Mouse (Mus musculus): ENCODE measurements around the gene Ppp1cc. TPM values are rescaled to one million over a fixed set of nuclear protein-coding genes. Genes with fewer than 3 reads are reported as not detected.
"Not testable (repeated sequence)": the region's sequence is repeated elsewhere in the genome, so short reads cannot be mapped to it uniquely, and the experiment has no call there.

The Ppp1cc gene
- polyA plus RNA-seq, 1 experiment from 2014 or later, result 209 TPM

DNA sequence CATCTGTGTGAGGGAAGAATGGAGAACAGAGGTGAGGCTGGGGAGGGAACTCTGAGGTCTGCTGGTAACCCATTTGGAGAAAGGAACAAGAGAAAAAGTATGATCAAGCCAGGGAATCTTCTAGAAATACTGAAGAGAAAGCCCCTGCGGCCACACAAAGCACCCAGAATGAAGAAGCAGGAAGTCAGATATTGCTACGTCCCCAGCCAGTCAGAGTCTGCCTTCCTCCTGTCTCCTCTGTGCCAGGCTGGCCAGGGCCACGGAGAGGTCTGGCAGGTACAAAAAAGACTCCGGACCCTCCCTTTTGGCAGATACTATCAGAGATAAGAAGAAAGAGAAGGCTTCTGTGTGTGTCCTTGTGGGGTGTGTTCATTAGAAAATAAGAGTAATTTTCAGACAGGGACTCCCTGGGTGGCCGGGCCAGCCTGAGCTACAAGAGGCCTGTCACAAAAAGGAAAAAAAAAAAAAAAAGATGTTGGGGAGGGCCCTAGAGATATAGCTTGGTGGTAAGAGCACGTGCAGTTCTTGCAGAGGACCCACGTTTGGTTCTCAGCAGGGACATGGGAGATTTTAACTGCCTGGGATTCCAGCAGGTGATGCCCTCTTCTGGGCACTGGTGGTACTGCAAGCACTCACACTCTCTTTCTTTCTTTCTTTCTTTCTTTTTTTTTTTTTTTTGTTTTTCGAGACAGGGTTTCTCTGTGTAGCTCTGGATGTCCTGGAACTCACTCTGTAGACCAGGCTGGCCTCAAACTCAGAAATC lies 15.7 kb upstream of the Ppp1cc start:
- ATAC-seq (ENCODE audit: low read depth), result no peak
- no peak overlapping the region for H3K27ac ChIP-seq (replicated peaks)
- H3K27me3 ChIP-seq, result no peaks in the 10 kb centered on the region
- H3K36me3 ChIP-seq, result no peaks in the 10 kb centered on the region
- WGBS, result 56% methylated on average over 8 of the region's 8 CpGs
- no peak overlapping the region for H3K4me2 ChIP-seq
- no peak overlapping the region for H3K4me3 ChIP-seq
- no peaks in the 10 kb centered on the region for H3K4me1 ChIP-seq (replicated peaks)
- no peak overlapping the region for H3K9ac ChIP-seq
- H3K9me3 ChIP-seq, result no peaks in the 10 kb centered on the region

DNA sequence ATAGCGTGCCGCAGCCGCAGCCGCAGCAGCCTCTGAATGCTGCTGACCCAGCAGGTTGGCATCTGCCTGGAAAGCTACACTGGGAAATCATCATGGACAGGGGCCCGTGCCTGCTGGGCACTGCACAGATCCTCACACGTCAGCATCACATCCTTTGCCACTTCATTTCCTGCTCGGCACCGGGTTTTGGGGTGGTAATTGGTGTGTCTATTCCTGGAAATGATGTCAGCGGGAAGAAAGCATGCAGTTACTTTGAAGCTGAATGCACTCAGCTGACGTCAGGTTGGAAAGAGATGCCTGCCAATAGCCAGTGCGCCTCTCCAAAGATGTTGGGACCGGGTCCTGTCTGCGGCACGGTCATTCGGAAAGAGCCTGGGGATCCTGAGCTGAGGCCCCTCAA lies 14.5 kb upstream of the Ppp1cc start:
- Histone ChIP-seq H3K27ac (replicated peaks) (no peak overlapping the region), H3K9me3 (no peaks in the 10 kb centered on the region), H3K4me3 (no peak overlapping the region), H3K4me2 (no peak overlapping the region), H3K27me3 (no peaks in the 10 kb centered on the region), H3K36me3 (no peaks in the 10 kb centered on the region), H3K4me1 (replicated peaks) (no peaks in the 10 kb centered on the region), H3K9ac (no peak overlapping the region)
- 85% methylated on average over 15 of the region's 15 CpGs for WGBS
- ATAC-seq (ENCODE audit: low read depth), result no peak

DNA sequence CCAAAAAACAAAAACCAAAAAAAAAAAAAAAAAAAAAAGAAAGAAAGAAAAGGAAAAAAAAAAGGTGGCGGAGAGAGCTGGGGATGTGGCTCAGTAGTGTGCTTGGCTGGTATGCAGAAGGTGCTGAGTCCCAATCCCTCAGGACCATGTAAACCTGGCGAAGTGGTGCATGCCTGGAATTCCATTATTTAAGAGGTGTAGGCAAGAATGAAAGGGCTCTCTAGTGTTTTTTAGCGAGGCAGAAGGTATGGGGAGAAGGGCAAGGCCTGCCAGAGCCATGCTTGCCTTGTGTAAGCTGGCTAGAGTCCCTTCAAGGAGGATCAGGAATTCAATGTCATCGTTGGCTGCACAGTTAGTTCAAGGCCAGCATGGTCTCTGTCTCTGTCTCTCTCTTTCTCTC lies 13.3 kb upstream of the Ppp1cc start:
- Histone ChIP-seq H3K27ac (replicated peaks) (no peak overlapping the region), H3K4me1 (replicated peaks) (no peaks in the 10 kb centered on the region), H3K4me2 (no peak overlapping the region), H3K36me3 (no peaks in the 10 kb centered on the region), H3K27me3 (no peaks in the 10 kb centered on the region), H3K9ac (no peak overlapping the region), H3K4me3 (no peak overlapping the region), H3K9me3 (no peaks in the 10 kb centered on the region)
- ATAC-seq (ENCODE audit: low read depth), result no peak
- WGBS, result 91% methylated on average over 4 of the region's 4 CpGs

DNA sequence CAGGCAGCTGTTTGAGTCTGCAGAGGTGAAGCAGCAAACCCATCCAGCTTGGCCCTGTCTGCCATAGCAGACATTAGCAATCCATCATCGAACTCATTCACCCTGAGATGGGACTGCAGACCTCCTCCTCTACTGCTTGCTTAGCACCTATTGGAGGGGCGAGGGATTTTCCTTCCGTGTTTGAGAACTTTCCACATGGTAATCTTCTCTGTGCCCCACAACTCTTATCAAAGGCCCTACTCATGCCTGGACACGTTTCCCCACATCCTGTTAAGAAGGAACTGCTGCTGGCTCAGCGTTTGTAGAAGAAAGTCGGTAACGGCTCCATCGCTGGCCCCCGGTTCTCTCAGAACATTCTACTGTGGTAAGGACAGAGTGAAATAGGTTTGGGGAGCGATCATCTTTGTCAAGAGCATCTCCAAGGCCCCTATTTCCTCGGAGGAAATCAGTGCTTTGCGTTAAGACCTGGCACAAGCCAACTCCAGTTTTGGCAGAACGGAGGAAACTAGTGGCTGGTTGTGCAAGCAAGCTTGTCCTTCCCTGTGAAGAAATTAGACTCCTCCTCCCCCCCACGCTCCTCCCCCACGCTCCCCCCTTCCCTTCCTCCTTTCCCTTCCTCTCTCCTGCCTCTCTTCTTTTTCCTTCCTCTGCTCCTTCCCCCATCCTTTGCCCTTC lies 12.6 kb upstream of the Ppp1cc start:
- Histone ChIP-seq H3K9ac (no peak overlapping the region), H3K4me2 (0 out of 2 replicates have a peak overlapping the region, but pooled peaks have one; percentile 14), H3K36me3 (no peaks in the 10 kb centered on the region), H3K27me3 (no peaks in the 10 kb centered on the region), H3K9me3 (no peaks in the 10 kb centered on the region), H3K27ac (replicated peaks) (peak overlapping the region; percentile 70), H3K4me1 (replicated peaks) (no peaks in the 10 kb centered on the region), H3K4me3 (no peak overlapping the region)
- no peak for ATAC-seq (ENCODE audit: low read depth)
- 63% methylated on average over 15 of the region's 15 CpGs for WGBS

DNA sequence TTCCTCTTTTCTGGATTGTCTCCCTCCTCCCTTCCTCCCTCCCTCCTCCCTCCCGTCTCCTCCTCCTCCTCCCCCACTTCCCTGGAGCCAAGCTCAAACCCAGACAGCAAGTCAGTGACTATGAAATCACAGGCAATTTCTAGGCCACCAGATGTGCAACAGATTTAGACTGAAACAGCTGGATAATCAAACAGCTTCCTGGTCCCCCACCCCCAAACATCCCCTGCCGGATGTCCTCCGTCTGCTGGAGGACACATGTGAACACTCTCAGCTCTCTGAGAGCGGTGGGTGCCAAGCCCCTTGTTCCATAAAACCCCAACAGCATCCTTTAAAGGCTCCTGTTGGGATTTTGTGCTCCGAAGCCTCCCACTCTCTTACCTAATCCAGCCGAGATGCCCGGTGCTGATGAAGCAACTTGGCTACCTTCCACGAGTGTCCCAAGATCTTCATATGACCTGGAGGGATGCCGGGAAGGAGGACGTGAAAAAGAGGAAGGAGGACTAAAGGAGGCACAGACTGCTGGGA lies 12.0 kb upstream of the Ppp1cc start:
- Histone ChIP-seq H3K9ac (no peak overlapping the region), H3K27ac (replicated peaks) (peak overlapping the region; percentile 70), H3K4me1 (replicated peaks) (no peaks in the 10 kb centered on the region), H3K9me3 (no peaks in the 10 kb centered on the region), H3K36me3 (no peaks in the 10 kb centered on the region), H3K4me3 (no peak overlapping the region), H3K4me2 (no peak overlapping the region), H3K27me3 (no peaks in the 10 kb centered on the region)
- WGBS, result 59% methylated on average over 10 of the region's 10 CpGs
- ATAC-seq (ENCODE audit: low read depth), result no peak

DNA sequence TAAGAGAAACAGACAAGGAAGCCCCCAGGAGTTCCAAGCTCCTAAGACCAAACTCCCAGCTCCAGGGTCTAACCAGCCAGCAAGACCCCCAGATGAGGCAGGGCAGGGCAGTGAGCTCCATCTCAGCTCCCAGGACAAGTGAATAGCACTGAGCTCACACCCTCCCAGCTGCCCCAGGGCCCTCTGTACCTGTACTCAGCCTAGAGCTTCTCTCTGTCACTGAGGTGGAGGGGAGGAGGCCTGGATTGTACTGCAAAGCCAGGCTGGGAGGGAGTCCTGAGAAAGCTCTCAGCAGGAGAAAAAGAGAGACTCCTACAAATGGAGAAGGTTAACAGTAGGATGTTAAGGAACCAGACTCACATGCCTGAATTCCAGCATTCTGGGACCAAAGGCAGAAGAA lies 11.5 kb upstream of the Ppp1cc start:
- peak overlapping the region; percentile 70 for H3K27ac ChIP-seq (replicated peaks)
- H3K4me1 ChIP-seq (replicated peaks), result no peaks in the 10 kb centered on the region
- no peak overlapping the region for H3K4me3 ChIP-seq
- no peak overlapping the region for H3K4me2 ChIP-seq
- H3K27me3 ChIP-seq, result no peaks in the 10 kb centered on the region
- no peaks in the 10 kb centered on the region for H3K36me3 ChIP-seq
- H3K9me3 ChIP-seq, result no peaks in the 10 kb centered on the region
- H3K9ac ChIP-seq, result no peak overlapping the region
- ATAC-seq (ENCODE audit: low read depth), result no peak

DNA sequence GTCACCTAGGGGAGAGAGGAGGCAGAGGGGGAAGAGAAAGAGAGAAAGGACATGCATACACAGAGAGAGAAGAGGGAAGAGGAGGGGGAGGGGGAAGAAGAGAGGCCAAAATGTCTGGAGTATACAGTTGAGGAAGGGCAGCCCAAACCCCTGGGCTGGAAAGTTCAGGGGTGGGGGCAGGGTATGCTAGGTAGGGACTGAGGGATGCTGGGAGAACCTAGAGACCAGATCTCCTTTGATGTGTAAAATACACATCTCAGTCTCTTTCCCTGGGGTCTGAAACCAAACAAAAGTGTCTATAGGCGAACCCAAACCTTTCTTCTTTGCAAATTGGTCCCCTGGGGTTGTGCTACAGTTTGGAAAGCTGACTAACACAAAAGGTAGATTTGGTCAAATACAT lies 10.0 kb upstream of the Ppp1cc start:
- Histone ChIP-seq H3K4me2 (no peak overlapping the region), H3K27ac (replicated peaks) (no peak overlapping the region), H3K9ac (no peak overlapping the region), H3K4me3 (no peak overlapping the region), H3K9me3 (no peaks in the 10 kb centered on the region), H3K4me1 (replicated peaks) (no peaks in the 10 kb centered on the region), H3K36me3 (no peaks in the 10 kb centered on the region), H3K27me3 (no peaks in the 10 kb centered on the region)
- no peak for ATAC-seq (ENCODE audit: low read depth)
- 36% methylated on average over 1 of the region's 1 CpGs for WGBS

DNA sequence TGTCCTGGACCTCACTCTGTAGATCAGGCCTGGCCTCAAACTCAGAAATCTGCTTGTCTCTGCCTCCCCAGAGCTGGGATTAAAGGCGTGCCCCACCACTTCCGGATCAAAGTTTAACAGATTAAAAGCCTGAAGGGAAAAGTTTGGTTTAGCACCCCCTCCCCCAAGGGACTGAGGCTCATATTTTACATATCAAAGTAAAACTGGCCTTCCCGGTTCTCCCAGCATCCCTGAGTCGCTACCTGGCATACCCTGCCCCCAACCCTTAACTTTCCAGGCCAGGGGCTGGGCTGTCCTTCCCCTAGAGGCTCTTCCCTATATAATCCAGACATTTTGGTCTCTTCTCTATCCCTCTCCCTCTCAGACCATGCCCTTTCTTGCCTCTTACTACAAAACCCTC lies 8.8 kb upstream of the Ppp1cc start:
- no peaks in the 10 kb centered on the region for H3K4me1 ChIP-seq (replicated peaks)
- no peak for ATAC-seq (ENCODE audit: low read depth)
- no peak overlapping the region for H3K4me2 ChIP-seq
- no peaks in the 10 kb centered on the region for H3K36me3 ChIP-seq
- H3K27ac ChIP-seq (replicated peaks), result no peak overlapping the region
- H3K27me3 ChIP-seq, result no peaks in the 10 kb centered on the region
- no peak overlapping the region for H3K9ac ChIP-seq
- 57% methylated on average over 4 of the region's 4 CpGs for WGBS
- H3K4me3 ChIP-seq, result no peak overlapping the region
- no peaks in the 10 kb centered on the region for H3K9me3 ChIP-seq

DNA sequence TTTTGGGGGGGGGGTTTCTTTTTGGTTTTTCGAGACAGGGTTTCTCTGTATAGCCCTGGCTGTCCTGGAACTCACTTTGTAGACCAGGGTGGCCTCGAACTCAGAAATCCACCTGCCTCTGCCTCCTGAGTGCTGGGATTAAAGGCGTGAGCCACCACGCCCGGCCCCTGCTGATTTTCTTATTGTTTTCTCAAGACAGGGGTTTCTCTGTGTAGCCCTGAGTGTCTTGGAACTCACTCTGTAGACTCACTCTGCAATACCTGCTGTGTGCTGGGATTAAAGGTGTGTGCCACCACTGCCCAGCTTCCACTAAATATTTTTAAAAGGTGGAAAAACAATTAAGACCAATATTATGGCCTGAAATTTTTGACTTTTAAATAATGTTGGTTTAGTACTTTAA lies 5.6 kb upstream of the Ppp1cc start:
- H3K9me3 ChIP-seq; H3K36me3 ChIP-seq; H3K4me1 ChIP-seq (replicated peaks); H3K27ac ChIP-seq (replicated peaks); H3K9ac ChIP-seq; H3K27me3 ChIP-seq; ATAC-seq (ENCODE audit: low read depth); H3K4me2 ChIP-seq; H3K4me3 ChIP-seq: not testable (repeated sequence)
- WGBS, result 87% methylated on average over 5 of the region's 5 CpGs

DNA sequence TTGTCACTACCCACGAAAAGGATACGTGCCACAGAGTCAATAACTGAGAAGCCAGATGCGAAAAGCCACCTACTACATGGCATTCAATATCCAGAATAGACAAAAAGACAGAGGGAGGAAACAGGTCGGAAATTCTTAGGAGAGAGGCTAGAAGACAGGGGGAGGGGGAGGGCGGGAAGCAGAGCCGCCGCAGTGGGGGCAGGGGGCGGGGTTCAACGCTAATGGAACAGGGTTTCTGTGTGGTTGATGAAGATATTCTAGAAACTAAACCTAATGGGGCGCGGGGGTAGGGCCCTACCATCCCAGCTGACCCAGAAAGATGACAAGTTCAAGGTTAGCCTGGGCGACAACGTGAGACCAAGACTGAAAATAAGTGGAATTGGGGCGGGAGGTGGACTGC lies 4.1 kb upstream of the Ppp1cc start:
- 34% methylated on average over 12 of the region's 14 CpGs for WGBS
- Histone ChIP-seq H3K9ac (no peak overlapping the region), H3K4me1 (replicated peaks) (peaks cover 12% of the 10 kb centered on the region), H3K36me3 (no peaks in the 10 kb centered on the region), H3K4me2 (no peak overlapping the region), H3K4me3 (no peak overlapping the region), H3K9me3 (no peaks in the 10 kb centered on the region), H3K27me3 (no peaks in the 10 kb centered on the region), H3K27ac (replicated peaks) (no peak overlapping the region)
- ATAC-seq (ENCODE audit: low read depth), result no peak

DNA sequence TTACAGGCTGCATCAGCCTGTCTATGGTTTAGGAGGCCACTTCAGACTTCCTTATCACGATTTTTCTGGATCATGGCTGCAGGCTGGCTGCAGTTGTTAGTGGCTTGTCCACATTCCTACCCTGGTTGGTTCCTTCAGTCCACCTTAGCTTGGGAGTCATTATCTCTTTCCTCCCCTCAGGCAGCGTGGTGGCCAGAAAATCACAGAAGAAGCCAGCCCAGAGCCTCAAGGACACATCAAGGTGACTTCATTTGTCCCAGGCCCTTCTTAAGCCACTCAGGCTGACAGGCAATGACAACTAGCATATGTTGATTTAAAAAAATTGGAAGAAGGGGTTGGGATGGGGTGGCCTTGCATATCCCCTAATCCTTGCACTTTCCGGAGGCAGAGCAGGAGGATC lies 3.3 kb upstream of the Ppp1cc start:
- H3K9ac ChIP-seq, result no peak overlapping the region
- H3K9me3 ChIP-seq, result no peaks in the 10 kb centered on the region
- no peaks in the 10 kb centered on the region for H3K27me3 ChIP-seq
- H3K4me1 ChIP-seq (replicated peaks), result peaks cover 19% of the 10 kb centered on the region
- no peak overlapping the region for H3K4me3 ChIP-seq
- 77% methylated on average over 3 of the region's 3 CpGs for WGBS
- no peak for ATAC-seq (ENCODE audit: low read depth)
- no peak overlapping the region for H3K27ac ChIP-seq (replicated peaks)
- H3K4me2 ChIP-seq, result no peak overlapping the region
- no peaks in the 10 kb centered on the region for H3K36me3 ChIP-seq

DNA sequence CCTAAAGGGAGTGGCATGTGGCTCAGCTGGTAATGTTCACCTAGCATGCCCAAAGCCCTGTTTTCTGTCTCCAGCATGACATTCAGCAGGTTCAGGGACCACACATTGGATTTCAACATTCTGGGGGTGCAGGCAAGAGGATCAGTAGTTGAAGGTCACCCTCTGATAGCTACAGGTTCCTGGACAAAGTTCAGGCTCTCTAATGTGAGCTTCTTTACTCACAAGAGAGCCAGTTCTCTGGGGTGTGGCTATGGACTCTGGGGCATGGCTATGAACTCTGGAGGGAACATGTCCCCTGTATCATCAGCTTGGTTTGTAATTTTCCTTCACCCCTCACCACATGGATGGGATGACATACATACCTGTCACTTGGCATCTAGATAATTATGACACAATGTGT lies 2.5 kb upstream of the Ppp1cc start:
- ATAC-seq (ENCODE audit: low read depth), result no peak
- H3K27me3 ChIP-seq, result no peaks in the 10 kb centered on the region
- H3K36me3 ChIP-seq, result no peaks in the 10 kb centered on the region
- no peak overlapping the region for H3K4me2 ChIP-seq
- no peak overlapping the region for H3K4me3 ChIP-seq
- no peak overlapping the region for H3K9ac ChIP-seq
- peaks cover 27% of the 10 kb centered on the region for H3K4me1 ChIP-seq (replicated peaks)
- H3K9me3 ChIP-seq, result no peaks in the 10 kb centered on the region
- no peak overlapping the region for H3K27ac ChIP-seq (replicated peaks)

DNA sequence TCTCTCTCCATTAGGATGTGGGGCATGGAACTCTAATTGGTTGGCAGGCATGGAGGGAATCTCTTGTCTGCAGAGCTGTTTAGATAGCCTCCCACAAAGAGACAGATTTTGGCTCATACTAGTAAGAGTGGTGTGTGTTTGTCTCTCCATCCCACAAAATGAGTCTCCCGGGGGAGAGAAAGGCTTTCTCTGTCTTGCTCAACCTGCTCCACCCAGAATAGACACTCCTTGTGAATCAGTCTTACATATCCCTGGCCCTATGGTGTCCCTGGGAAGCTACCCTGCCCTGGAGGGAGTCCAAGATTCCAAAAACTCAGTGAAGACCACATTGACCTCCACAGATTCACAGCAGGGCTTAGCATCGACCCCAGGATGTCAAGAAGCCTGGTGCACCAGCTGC lies 1.6 kb upstream of the Ppp1cc start:
- no peaks in the 10 kb centered on the region for H3K27me3 ChIP-seq
- H3K27ac ChIP-seq (replicated peaks), result no peak overlapping the region
- ATAC-seq (ENCODE audit: low read depth), result no peak
- no peak overlapping the region for H3K9ac ChIP-seq
- H3K9me3 ChIP-seq, result no peaks in the 10 kb centered on the region
- WGBS, result 52% methylated on average over 2 of the region's 2 CpGs
- H3K4me2 ChIP-seq, result no peak overlapping the region
- 0 out of 2 replicates have a peak, but pooled peaks cover 7% of the 10 kb centered on the region for H3K36me3 ChIP-seq
- no peak overlapping the region for H3K4me3 ChIP-seq
- peaks cover 36% of the 10 kb centered on the region for H3K4me1 ChIP-seq (replicated peaks)
